Mouse (Mus musculus) Patski (cell line): ENCODE data around the gene Paqr9. TPM values are rescaled to one million over a fixed set of nuclear protein-coding genes. Genes with fewer than 3 reads are reported as not detected.

Experiments used
- ATAC-seq: fragments of 100-300 bp; one replicate; pipeline ENCODE4 v1.8.0; 2021
- CTCF ChIA-PET: fragments of 350-600 bp; sonication (Branson Sonifier 250); formaldehyde crosslinking; loops from one replicate; lab custom pipeline; 2022; ENCODE audit warnings: inconsistent platforms; lab: Charles Lee
- POLR2A ChIA-PET: fragments of 350-600 bp; sonication (Branson Sonifier 250); formaldehyde crosslinking; loops from one replicate; lab custom pipeline; 2022; ENCODE audit warnings: antibody characterized with exemption, inconsistent platforms; lab: Charles Lee
- DNase-seq: peaks from one replicate; pipeline ENCODE4 v3.0.0-alpha.2; 2011; ENCODE audit warnings: low read depth, low spot score
- H3K27me3 ChIP-seq: fragments of 371-371 bp; one replicate; pipeline ENCODE4 v1.5.1; 2021
- CTCF ChIP-seq: fragments of 100-300 bp; IDR thresholded peaks from one replicate; pipeline ENCODE4 v1.5.1; 2021
- in situ Hi-C: fragments of 300-500 bp; cut with MboI; formaldehyde crosslinking; loops from 3 replicates; pipeline ENCODE4 v1.11.1; 2018; ENCODE audit warnings: low pct_unique_long_range_greater_than_20kb, mixed read lengths
- polyA plus RNA-seq: library from polyadenylated mRNA; unstranded; gene quantifications from one replicate; pipeline ENCODE4 v1.2.3, GENCODE M21; 2021

The Paqr9 gene
- polyA plus RNA-seq, 1 experiment from 2014 or later = 1.6 TPM

DNA sequence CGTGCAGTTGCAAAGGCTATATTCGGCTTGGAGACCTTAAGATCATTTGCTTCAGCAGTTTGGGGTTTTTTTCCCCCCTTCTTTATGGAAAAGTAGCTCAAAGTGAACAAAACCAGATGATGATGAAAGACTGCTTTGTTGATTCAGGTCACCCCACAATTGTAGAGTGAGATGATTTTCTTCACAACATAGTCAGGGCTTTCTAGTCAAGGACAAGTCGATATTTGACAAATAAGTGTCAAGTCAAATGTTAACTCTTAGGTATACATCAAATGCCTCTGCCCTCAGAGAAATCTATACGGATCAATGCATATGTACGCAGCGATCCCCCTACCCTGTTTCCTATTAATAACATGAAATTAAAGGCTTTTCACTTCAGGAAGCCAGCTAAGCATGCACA, 17.0 kb upstream of the Paqr9 start:
- H3K27me3 ChIP-seq = peaks cover 6% of the 10 kb centered on the region
- POLR2A ChIA-PET = no interaction called here
- CTCF ChIA-PET = interaction anchor here (0.8 to 1.0 kb wide), 2 partner anchors 155 to 311 kb away, joined by 3 read pairs; no protein-coding TSS in a partner anchor
- DNase-seq (no peak), ATAC-seq (no peak)
- TF ChIP-seq CTCF = no peak
- in situ Hi-C loops = no loop called here

- CTCF ChIA-PET = no interaction called here
- peaks cover 6% of the 10 kb centered on the region for H3K27me3 ChIP-seq
- TF ChIP-seq CTCF = no peak
- DNase-seq = no peak
- POLR2A ChIA-PET = no interaction called here
- no peak for ATAC-seq
- in situ Hi-C loops = no loop called here
These were observed 14.9 kb upstream of the Paqr9 start for GRCm38 (mm10) chr9:95544598-95544997.

DNA sequence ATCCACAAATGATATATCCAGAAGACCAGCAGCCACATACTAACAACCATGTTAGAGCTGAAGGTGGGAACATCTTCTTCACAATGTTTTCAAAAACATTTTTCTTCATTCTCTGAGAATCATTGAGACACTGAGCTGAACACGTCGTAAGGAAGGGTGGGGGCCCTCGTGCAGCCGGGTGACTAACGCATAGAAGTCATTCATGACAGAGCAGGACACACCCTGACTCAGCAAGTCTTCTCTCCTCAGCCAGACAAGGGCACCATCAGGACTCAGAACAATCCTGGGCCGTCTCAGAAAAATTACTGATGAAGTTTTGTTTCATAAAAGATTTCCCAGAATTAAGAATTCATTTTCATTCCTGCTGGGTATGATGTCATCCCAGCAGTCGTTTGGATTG, 12.8 kb upstream of the Paqr9 start:
- DNase-seq = no peak
- ATAC-seq = peak; percentile 76
- no peaks in the 10 kb centered on the region for H3K27me3 ChIP-seq
- ChIA-PET CTCF (interaction anchor here (0.7 to 1.6 kb wide), 3 partner anchors 9 to 307 kb away, joined by 3 to 4 read pairs (median 4); no protein-coding TSS in a partner anchor), POLR2A (no interaction called here)
- in situ Hi-C loops = no loop called here
- TF ChIP-seq CTCF = no peak

GRCm38 (mm10) chr9:95549626-95550411, 9.6 kb upstream of the Paqr9 start:
- ATAC-seq (no peak), DNase-seq (no peak)
- POLR2A ChIA-PET = interaction anchor here (0.7 kb wide), 1 partner anchor 83 kb away, joined by 3 read pairs; no protein-coding TSS in a partner anchor
- no peak for TF ChIP-seq CTCF
- in situ Hi-C loops = no loop called here
- CTCF ChIA-PET = interaction anchor here (2.1 kb wide), 1 partner anchor 10 kb away, joined by 5 read pairs; no protein-coding TSS in a partner anchor
- H3K27me3 ChIP-seq = no peaks in the 10 kb centered on the region

- ATAC-seq (no peak), DNase-seq (no peak)
- POLR2A ChIA-PET = no interaction called here
- CTCF ChIA-PET = no interaction called here
- no peaks in the 10 kb centered on the region for H3K27me3 ChIP-seq
- in situ Hi-C loops = no loop called here
- no peak for TF ChIP-seq CTCF
These were observed 8.3 kb upstream of the Paqr9 start for GRCm38 (mm10) chr9:95550856-95551774.

- no peaks in the 10 kb centered on the region for H3K27me3 ChIP-seq
- ATAC-seq (no peak), DNase-seq (no peak)
- POLR2A ChIA-PET = interaction anchor here (0.6 kb wide), 1 partner anchor 1272 kb away, joined by 3 read pairs; no protein-coding TSS in a partner anchor
- CTCF ChIA-PET = no interaction called here
- in situ Hi-C loops = no loop called here
- TF ChIP-seq CTCF = no peak
These were observed 7.2 kb upstream of the Paqr9 start for GRCm38 (mm10) chr9:95552175-95552705.

DNA sequence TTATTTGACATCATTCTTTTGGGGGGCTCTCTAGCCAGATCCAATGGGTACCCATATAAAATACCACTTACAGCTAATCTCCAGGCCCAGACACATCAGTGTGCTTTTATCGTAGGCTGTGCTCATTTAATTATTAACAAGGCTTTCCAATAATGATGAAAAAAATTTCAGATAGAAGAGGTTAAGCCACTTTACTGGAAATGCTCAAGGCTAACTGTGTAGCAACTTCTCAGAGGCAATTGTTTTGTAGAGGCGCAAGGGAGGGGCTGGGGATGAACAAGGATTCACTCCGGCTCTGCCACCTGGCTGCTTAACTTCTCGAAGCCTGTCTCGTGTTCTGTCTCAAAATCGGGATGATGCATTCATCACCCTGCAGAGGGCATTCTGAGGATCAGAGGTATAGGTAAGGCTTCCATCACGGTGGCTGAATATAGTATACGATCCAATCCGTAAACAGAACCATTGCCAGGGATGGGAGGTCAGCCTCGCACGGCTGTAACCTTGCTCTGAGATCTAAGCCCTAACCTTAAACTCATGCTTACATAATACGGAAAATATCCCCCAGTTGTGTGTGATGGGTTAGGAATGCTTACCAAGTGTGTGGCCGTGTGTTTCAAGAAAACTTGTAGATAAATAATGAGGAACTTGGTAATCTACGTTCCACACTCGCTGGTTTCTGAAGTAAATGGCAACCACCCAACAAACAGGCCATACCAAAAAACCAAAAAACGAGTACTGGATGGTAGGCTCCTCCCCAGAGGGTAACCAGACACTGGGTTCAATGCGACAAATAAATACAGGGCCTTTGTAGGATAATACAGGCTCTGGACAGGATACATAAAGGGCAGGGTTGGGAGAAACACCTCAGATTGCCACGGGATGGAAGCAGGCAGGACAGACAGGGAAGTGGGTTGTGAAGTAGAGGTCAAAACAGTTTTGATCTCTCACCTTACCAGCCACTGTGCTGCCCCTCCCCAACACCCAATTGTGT, 4.9 kb upstream of the Paqr9 start:
- POLR2A ChIA-PET = no interaction called here
- DNase-seq (no peak), ATAC-seq (no peak)
- TF ChIP-seq CTCF = no peak
- H3K27me3 ChIP-seq = no peaks in the 10 kb centered on the region
- in situ Hi-C loops = no loop called here
- CTCF ChIA-PET = interaction anchor here (0.7 to 1.6 kb wide), 3 partner anchors 8 to 139 kb away, joined by 3 to 4 read pairs (median 3); no protein-coding TSS in a partner anchor

DNA sequence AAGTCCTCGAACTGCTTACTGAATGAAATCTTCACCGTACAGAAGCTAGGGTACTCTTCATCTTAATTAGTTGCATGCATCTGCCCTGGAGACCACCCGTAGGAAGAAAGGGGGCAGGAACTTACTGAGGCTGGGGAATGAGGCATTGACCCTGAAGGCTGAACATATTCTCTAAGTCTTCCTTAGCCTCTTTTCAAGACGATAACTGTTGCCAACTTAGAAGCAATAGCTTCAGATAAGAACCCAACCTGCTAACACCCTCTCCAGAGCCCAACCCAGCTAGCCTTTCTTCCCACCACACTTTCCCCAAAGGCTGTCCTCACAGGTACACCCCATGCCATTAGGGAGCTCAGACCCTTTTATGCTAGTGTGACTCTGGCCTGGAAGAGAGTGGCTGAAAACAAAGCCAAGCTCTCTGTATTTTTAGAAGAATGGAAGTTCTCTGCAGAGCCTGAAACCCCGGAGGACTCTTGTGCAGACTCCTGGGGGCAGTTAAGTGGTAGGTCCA, 4.2 kb upstream of the Paqr9 start:
- in situ Hi-C loops = no loop called here
- no peaks in the 10 kb centered on the region for H3K27me3 ChIP-seq
- no peak for TF ChIP-seq CTCF
- ChIA-PET POLR2A (no interaction called here), CTCF (interaction anchor here (0.7 to 1.6 kb wide), 5 partner anchors 9 to 138 kb away, joined by 3 to 4 read pairs (median 3); no protein-coding TSS in a partner anchor)
- DNase-seq (no peak), ATAC-seq (no peak)

DNA sequence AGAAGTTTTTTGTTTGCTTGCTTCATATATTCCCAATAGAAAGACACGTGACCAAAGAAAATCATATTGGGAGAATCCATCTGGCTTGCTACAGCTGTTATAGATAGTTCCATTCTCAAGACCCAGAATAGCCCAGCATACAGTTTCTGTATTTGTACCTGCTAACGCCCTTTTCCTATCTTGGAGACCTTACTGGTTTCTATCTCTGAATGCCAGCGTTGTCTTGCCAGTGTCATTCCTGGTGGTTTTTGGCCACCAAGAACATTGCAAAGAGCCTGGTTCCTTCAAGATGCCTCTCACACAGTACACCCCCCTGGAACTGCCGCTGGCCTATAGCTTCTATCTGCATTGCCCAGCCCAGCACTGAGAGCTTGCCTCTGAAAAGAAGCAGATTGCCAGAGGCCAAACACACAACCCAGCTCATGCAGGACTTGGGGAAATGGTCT, 3.4 kb upstream of the Paqr9 start:
- no peak for TF ChIP-seq CTCF
- H3K27me3 ChIP-seq = no peaks in the 10 kb centered on the region
- ATAC-seq (no peak), DNase-seq (no peak)
- in situ Hi-C loops = no loop called here
- POLR2A ChIA-PET = no interaction called here
- CTCF ChIA-PET = interaction anchor here (0.9 to 1.5 kb wide), 3 partner anchors 9 to 12 kb away, joined by 3 to 4 read pairs (median 3); no protein-coding TSS in a partner anchor
